Mouse (Mus musculus) megakaryocyte, embryonic 14.5 days (primary cell): Measurements from ENCODE around the gene Esr1.

Source experiments
- FLI1 ChIP-seq: IDR thresholded peaks from 2 replicates; pipeline ENCODE4 v1.6.1; 2012; ENCODE audit warnings: low read length, inconsistent platforms, mixed read lengths
- GATA1 ChIP-seq: IDR thresholded peaks from 3 replicates; pipeline ENCODE4 v1.6.1; 2012; ENCODE audit warnings: mixed read lengths, low read length, inconsistent platforms, borderline replicate concordance

- no peak for TF ChIP-seq GATA1
- no peak for TF ChIP-seq FLI1
These were observed 120.9 kb downstream of the Esr1 start for GRCm38 (mm10) chr10:4732328-4732727.
